Mouse (Mus musculus) lung, adult 2 months (tissue): ENCODE data around the gene Ptpn13.

Experiments
- CTCF ChIP-seq: fragments of 200-500 bp; IDR thresholded peaks from 2 replicates; pipeline ENCODE4 v1.5.1; 2011; ENCODE audit warnings: mild to moderate bottlenecking, low read length, control low read depth; ENCODE audit not compliant: insufficient read depth
- POLR2A ChIP-seq: fragments of 200-500 bp; IDR thresholded peaks from 2 replicates; pipeline ENCODE4 v1.6.1; 2011; ENCODE audit warnings: low read depth, mild to moderate bottlenecking, control low read depth, low read length, borderline replicate concordance; ENCODE audit errors: extremely low read depth

DNA sequence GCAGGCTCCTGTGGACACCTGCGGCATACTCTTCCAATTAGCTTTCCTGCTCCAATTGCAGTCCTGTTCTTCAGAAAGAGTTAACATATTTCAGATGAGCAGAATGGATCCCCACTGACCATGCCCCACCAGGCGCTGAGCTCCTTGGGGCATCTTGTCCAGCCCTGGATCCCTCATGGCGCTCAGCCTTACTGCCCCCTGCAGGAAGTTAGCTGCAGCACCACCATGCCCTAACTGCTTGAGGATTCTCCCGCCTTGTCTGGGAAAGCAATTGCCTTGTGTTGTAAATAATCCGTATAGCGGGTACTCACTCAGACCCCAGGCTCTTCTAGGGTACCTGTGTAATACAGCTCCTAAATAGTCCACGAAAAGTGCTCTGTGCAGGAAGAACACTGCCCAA is 162.2 kb downstream of the Ptpn13 start:
- TF ChIP-seq CTCF: peak; percentile 38
- no peak for TF ChIP-seq POLR2A
